In the genomic region with DNA sequence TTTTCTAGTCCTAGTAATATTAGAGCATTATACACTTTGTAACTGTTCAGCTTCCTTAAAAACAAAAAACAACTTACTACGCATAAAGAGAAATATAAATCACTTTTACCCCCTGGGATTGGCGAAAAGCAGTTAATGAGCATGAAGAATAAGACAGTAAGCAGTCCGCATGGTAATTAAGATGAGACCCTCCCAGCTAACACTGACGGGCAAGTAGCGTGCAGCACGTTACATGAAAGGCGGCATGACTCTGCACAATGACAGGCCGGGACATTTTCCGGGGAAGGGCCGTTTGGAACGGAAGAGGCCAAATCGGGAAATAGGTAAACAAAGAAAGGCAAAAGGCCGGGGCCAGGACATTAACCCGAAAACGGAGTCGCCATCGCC, we compare ENCODE assay signal across 8 mouse cellular contexts. TPM values are rescaled to one million over a fixed set of nuclear protein-coding genes. Genes with fewer than 3 reads are reported as not detected.
DNase-seq lines count a peak whose midpoint lies in the region; ATAC-seq lines count a peak whose summit lies in the region.

No protein-coding gene starts in this region.

- intact Hi-C loops in heart, postnatal 25 days (cut with DNase I) = loop anchor here (1.0 to 2.0 kb wide), 2 partner anchors 51 to 88 kb away; partner anchors contain the start of gene Efcab2

- no peaks in the 10 kb centered on the region for H3K9me3 ChIP-seq in heart, embryonic 11.5 days (replicated peaks; ENCODE audit: control insufficient read depth, low read length)
- H3K9me3 ChIP-seq in forebrain, embryonic 12.5 days = no peaks in the 10 kb centered on the region

- H3K27me3 ChIP-seq in heart, embryonic 11.5 days (ENCODE audit: control insufficient read depth, insufficient read depth, low read length) = no peaks in the 10 kb centered on the region
- no peaks in the 10 kb centered on the region for H3K27me3 ChIP-seq in forebrain, embryonic 12.5 days

- under 1% methylated on average over 17 of the region's 17 CpGs for WGBS in heart, embryonic 11.5 days (ENCODE audit: insufficient replicate concordance)
- under 1% methylated on average over 17 of the region's 17 CpGs for WGBS in forebrain, embryonic 12.5 days

- DNase-seq in heart, postnatal 25 days (ENCODE audit: low spot score) = no peak
- peak; percentile 89 for DNase-seq in NIH3T3 (ENCODE audit: low read depth)
- DNase-seq in kidney, postnatal 10 days = peak; percentile 91
- no peak for DNase-seq in right cerebral cortex, adult 2 months (ENCODE audit: low spot score in 2 of 2)
- no peak for DNase-seq in urinary bladder, adult 18-20 months (ENCODE audit: low spot score in 2 of 2)

- H3K4me1 ChIP-seq in heart, embryonic 11.5 days (ENCODE audit: control insufficient read depth, insufficient read depth, low read length) = 0 out of 2 replicates have a peak, but pooled peaks cover 10% of the 10 kb centered on the region
- peaks cover 30% of the 10 kb centered on the region for H3K4me1 ChIP-seq in forebrain, embryonic 12.5 days

- peak overlapping the region; percentile 74 for H3K4me2 ChIP-seq in heart, embryonic 11.5 days
- peak overlapping the region; percentile 73 for H3K4me2 ChIP-seq in forebrain, embryonic 12.5 days

- peak; percentile 72 for ATAC-seq in heart, embryonic 11.5 days (replicated peaks; ENCODE audit: insufficient number of reproducible peaks, low FRiP score, low TSS enrichment)
- peak; percentile 79 for ATAC-seq in forebrain, embryonic 12.5 days (ENCODE audit: low FRiP score)
- peak; percentile 53 for ATAC-seq in megakaryocyte, adult 5-6 weeks (ENCODE audit: poor library complexity, severe bottlenecking)

- peak overlapping the region; percentile 96 for H3K9ac ChIP-seq in heart, embryonic 11.5 days (ENCODE audit: low read depth, low read length)
- H3K9ac ChIP-seq in forebrain, embryonic 12.5 days = peak overlapping the region; percentile 77

- peaks cover 10% of the 10 kb centered on the region for H3K36me3 ChIP-seq in heart, embryonic 11.5 days (ENCODE audit: control insufficient read depth, insufficient read depth, low read length)
- H3K36me3 ChIP-seq in forebrain, embryonic 12.5 days (replicated peaks) = peaks cover 23% of the 10 kb centered on the region

- H3K27ac ChIP-seq in heart, embryonic 11.5 days (ENCODE audit: low read depth, low read length) = peak overlapping the region; percentile 100
- peak overlapping the region; percentile 99 for H3K27ac ChIP-seq in forebrain, embryonic 12.5 days

- peak overlapping the region; percentile 59 for H3K4me3 ChIP-seq in heart, embryonic 11.5 days (ENCODE audit: low read depth, low read length)
- H3K4me3 ChIP-seq in forebrain, embryonic 12.5 days (replicated peaks) = peak overlapping the region; percentile 61

RNA-seq across cellular contexts. Expression of gene Cox20, which starts 0.9 kb away (rescaled TPM):
- polyA plus RNA-seq in heart, embryonic 11.5 days (2014; fragmentation: Nextera tagmentation; extraction: Ambion mirVana) = 174 and 178 TPM in 2 replicates
- total RNA-seq in heart, postnatal 25 days (2021) = 100 to 1,000 TPM; 103 to 125 TPM
- polyA plus RNA-seq in forebrain, embryonic 12.5 days (2016; fragmentation: Nextera tagmentation; extraction: Ambion mirVana) = 154 and 160 TPM in 2 replicates
- 163 and 174 TPM in 2 replicates for total RNA-seq in megakaryocyte, adult 5-6 weeks (2015)
- 137 and 158 TPM in 2 replicates for total RNA-seq in megakaryocyte, adult 5-6 weeks (2017)

RNA-seq across cellular contexts. Expression of gene Hnrnpu, which starts 19.6 kb away (rescaled TPM):
- polyA plus RNA-seq in heart, embryonic 11.5 days (2014; fragmentation: Nextera tagmentation; extraction: Ambion mirVana) = 379 and 381 TPM in 2 replicates
- 100 to 1,000 TPM; 158 to 184 TPM for total RNA-seq in heart, postnatal 25 days (2021)
- 898 and 928 TPM in 2 replicates for polyA plus RNA-seq in forebrain, embryonic 12.5 days (2016; fragmentation: Nextera tagmentation; extraction: Ambion mirVana)
- total RNA-seq in megakaryocyte, adult 5-6 weeks (2015) = 418 and 446 TPM in 2 replicates
- 321 and 398 TPM in 2 replicates for total RNA-seq in megakaryocyte, adult 5-6 weeks (2017)

Comparison
In these comparisons a context has a peak if more than half of its experiments do, and no peak if none do; other contexts are left out.
1. DNase-seq: peak in NIH3T3 (single experiment) and kidney, postnatal 10 days (single experiment); none in heart, postnatal 25 days (single experiment), right cerebral cortex, adult 2 months (0 of 2) and urinary bladder, adult 18-20 months (0 of 2).
2. Peak in every context shown above with its lines, with median percentiles within 50 percentile points of each other: ATAC-seq.